Mouse (Mus musculus) embryo, embryonic 11 days (tissue): ENCODE results near the gene Mxra7.
"Not testable (repeated sequence)": the region's sequence is repeated elsewhere in the genome, so short reads cannot be mapped to it uniquely, and the experiment has no call there.

Source experiments
- DNase-seq: peaks from one replicate; pipeline ENCODE4 v3.0.0-alpha.2; 2015

Gene Mxra7

GRCm38 (mm10) chr11:116846593-116847181, 18.8 kb upstream of the Mxra7 start:
- DNase-seq = no peak

DNA sequence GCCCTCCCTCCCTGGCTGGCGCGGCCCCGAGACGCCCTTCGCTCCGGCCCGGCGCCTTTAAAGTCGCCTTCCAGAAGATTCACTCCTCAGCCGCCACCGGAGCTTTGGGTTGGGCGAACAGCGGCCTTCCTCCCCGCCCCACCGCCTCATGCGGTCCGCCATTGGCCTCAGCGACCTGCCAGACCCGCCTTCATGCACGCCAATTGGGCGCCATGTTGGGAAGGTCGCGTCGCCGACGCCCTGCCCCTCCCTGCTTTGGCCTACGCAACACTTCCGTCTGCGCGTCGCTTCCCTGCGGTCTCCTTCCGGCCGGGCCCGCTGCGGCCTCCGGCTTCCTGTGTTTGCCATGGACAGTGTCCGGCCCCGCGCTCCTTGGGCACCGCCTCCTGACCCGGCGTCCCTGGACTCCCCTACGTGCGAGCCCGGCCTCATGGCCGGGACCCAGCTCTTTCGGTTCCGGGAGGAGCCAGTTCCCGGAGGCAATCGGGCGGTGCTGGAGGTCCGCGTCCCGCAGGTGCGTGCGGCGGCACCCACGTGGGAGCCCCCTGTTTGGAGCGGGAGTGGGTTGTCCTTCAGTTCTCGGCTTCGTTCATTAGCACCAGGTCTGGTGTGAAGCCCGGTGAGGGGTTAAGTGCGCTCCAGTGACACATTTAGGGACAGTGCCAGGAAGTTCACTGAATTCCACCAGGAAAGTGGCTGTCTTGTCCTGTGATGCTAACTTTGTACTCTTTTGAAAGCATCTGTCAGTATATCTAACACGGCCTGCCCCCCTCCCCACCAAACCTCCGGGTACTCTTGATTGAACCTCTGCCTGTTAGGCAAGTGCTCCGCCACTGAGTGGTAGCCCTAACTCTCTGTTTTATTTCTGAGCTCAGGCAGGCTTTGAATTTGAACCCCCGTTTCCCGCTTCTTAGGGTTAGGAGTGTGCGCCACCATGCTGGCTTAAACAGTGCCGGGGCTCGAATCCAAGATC, 15.7 kb upstream of the Mxra7 start, which contains the start of the genes Mettl23 and Jmjd6:
TSS of gene Mettl23 (plus strand) at position 18 of the 973 bp plus-strand sequence.
TSS of gene Jmjd6 (minus strand) at position 189 of the 973 bp plus-strand sequence.
- DNase-seq = peak; percentile 98

DNA sequence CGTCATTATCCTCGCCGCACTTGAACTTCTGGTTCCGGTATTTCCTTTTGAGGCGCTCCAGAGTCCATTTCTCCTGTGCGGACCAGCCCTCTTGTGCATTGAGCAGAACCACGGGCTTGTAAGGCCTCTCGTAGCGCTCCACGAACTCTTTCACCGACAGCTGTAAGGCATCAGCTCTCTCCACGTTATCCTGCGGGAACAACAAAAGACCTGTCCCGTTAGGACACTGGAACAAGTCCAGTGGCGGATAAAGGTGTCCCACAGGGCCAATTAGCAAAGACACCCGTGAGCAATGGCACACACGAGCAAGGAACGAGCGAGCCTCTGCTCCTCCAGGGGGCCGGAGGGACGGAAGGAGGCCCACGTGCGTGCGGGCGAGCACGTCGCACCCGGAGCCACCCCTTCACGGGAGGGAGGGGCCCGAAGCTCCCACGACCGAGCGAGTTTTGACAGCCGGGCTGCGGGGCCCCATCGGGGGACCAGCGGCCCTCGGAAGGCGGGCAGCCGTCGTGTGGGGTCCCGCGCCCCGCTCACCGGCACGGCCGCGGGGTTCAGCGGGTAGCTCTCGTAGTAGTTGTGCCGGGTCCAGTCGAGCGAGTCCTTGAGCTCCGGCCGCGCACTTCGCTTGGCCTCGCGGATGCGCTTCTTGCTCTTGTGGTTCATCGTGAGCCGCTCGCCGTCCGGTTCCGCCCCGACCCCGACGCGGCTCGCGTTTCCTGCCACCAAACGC, 14.8 kb upstream of the Mxra7 start:
- DNase-seq = peak; percentile 80

GRCm38 (mm10) chr11:116840748-116841147, 12.9 kb upstream of the Mxra7 start:
- no peak for DNase-seq

- no peak for DNase-seq
Measured at GRCm38 (mm10) chr11:116839601-116840000, 11.8 kb upstream of the Mxra7 start.

GRCm38 (mm10) chr11:116838936-116839335, 11.1 kb upstream of the Mxra7 start:
- DNase-seq = no peak

DNA sequence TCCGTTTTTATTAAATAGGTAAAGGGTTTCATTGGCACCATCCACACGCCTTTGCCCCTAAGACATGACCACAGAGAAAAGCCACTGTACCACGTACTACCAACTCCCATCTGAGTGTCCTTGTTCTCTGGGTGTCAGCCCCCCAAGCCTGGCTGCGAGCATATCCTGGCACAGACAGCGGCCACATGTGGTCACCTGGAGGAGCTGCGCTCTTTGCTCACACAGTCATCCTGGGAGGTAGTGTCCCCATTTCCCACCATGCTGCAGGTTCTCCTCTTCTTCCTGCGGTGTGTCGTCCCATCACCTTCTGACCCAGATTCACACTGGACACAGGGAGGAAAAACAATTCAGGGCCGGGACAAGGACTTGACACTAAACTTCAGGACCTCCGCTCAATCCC, 9.6 kb upstream of the Mxra7 start:
- DNase-seq = no peak

DNA sequence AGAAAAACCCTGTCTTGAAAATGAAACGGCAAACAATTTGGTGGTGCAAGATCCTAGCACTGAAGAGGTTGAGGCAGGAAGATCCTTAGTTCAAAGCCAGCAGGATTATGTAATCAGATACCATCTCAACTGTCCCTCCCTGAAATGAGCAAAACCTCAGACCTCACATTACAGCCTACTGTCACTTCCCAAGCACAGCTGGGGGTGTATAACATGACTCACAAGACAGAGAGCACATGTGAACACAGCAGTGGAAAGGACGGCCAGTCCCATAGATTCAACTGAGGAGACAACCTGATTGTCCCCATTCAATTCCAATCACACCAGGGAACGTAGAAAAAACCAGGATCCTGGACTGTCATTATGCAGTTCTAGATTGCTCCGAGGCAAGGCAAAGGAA, 8.4 kb upstream of the Mxra7 start:
- DNase-seq = no peak

- DNase-seq = no peak
Measured at GRCm38 (mm10) chr11:116834954-116835353, 7.1 kb upstream of the Mxra7 start.

DNA sequence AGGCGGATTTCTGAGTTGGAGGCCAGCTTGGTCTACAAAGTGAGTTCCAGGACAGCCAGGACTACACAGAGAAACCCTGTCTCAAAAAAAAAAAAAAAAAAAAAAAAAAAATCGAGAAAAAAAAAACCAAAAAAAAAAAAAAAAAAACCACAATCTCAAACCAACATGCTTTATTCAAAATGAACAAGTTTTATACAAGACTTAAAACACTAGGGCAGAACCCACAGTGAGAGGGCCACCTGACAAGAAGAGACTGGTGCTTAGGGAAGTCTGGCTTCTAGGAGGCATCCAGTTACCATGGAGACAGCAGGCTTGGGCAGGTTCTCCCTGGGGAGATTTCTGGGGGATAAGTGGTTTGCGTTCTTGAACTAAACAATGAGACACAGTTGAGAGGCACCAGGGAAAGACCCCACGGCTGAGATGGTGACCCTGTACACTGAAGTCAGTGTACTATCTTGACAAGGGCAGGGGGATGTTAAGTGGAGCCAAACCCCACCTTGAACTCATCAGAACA, 4.4 kb upstream of the Mxra7 start:
- peak; percentile 70 for DNase-seq

DNA sequence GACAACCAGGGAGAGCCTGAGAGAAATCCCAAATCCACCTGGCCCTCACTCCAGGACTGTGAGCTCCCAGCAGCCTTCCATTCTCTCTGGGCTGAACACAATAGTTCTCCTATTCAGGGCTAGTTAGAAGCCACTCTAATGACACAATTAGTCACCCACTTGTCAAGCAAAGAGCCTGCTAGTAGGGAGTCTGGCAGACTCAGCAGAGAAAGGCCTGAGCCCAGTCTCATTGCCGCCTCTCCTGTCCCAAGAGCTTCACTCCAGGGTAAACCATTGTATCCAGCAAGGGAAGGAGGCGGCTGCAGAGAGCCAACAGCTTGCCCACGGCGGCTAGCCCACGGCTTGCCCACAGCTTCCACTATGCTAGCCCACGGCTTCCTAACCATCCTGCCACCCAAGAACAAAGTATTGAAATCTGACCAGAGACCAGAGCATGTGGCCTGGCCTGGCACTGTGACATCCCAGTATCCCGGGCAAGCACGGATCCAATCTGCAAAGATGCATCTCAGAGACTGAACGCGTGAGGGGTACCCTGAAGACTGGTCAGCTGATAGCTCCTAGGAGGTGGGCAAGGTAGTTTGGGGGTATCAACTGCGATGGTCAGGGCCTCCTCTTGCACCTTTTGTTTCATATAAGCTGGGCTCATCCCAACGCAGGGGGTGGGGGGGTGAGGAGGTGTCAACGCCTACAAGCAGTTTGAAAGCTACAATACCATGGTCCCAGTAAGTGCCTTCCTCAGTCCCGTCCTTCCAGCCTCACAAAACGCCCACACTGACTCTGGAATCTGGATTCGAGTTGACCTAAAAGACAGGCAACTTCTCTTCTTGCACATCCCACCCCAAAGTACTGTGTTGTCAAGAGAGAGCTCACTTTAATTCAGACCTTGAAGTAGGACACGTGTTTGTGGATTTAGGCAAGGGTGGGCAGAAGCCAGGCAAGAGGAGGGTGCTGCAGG, 1.0 kb downstream of the Mxra7 start:
- peak; percentile 56 for DNase-seq

DNA sequence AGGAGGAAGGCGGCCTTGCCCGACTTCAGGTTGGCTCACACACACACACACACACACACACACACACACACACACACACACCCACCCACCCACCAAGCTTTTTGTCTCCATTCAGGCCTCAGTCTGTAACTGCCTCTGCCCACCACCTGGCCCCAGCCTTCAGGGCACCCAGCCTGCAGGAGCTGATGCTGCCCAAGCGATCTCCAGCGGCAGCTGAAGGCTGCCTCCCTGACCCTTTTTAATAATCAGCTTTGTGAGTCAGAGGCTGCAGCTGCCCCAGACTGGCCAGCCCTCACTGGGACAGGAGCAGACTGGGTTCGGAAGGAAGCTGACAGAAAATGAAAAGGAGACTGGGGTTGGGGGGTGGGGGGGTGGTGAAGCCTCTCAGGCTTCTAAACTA, 2.6 kb downstream of the Mxra7 start:
- DNase-seq = peak; percentile 35

GRCm38 (mm10) chr11:116823885-116824284, 4.0 kb downstream of the Mxra7 start:
- not testable (repeated sequence) for DNase-seq

- DNase-seq = no peak
Measured at GRCm38 (mm10) chr11:116823255-116823654, 4.6 kb downstream of the Mxra7 start.

DNA sequence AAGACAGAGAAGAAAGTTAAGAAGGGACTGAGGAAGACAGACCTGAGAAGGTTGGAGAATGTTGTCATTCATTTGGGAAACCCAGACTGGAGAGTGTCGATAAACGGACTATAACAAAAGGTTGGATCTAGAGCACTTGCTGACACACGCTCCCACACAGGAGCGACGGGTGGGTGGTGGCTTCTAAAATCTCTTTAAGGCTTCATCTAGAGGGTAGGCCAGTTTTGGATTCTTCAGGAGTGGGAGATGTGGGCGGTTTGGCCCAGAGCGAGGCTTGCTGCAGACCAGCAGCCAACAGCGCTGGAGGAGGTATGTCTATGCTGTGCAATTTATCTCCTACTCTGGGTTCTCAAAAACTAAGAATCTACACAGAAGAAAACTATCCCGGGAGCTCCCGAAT, 5.2 kb downstream of the Mxra7 start:
- DNase-seq = no peak

DNA sequence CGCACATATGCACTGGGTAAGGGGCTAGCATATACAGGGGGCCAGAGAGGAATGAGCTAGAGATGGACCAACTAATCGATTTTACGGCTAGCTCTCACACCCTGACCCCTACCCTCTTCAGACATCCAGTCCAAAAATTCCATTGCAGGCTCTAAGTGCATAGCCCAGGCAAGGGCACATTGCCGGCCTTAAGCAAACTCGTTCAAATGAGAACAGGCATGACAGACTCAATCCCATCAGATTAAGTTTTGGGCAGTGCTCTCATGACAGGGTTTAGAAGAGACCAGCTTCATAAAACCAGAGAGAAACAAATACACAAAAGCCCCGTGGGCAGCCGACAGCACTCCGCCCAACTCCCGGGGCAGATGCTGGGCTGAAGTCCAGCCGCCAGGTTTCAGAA, 5.6 kb downstream of the Mxra7 start:
- DNase-seq = no peak

GRCm38 (mm10) chr11:116821057-116821940, 6.5 kb downstream of the Mxra7 start:
- no peak for DNase-seq

GRCm38 (mm10) chr11:116819932-116820593, 7.8 kb downstream of the Mxra7 start:
- no peak for DNase-seq

DNA sequence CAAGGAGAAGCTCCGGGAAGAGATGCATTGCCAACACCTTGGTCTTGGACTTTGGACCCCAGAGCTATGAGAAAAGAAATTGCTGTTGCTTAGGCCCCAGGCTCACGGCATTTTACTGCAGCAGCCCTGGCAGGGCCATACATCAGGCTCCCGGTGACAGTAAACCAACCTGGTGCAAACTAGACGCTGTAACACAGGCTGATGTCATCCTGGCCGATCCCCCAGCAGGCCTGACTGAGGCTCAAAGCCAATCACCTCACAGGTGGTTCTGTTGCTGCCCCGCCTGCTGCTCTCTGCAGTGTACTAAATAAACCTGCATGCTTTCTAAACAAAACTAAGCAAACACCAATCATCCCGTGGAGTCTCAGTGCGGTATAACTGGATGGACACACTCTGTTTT, 9.1 kb downstream of the Mxra7 start:
- no peak for DNase-seq

DNA sequence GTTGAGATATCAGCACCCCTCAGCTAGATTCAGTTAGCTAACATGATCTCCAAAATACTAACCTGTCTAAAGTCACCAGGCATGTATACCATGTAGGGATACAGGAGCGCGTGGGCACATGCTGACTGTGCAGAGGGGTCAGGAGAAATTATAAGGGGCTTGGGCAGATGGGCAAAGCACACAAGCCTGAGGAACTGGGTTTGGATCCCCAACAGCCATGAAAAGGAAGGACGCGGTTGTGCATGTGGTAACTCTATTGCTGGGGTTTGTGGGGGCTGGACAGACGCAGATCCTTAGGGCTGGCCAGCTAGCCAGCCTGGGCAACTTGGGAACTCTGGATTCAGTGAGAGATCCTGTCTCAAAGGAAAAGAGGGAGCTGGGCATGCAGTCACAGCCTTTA, 10.3 kb downstream of the Mxra7 start:
- no peak for DNase-seq
